Mouse (Mus musculus): Measurements from ENCODE around the gene Hoxd3. TPM values are rescaled to one million over a fixed set of nuclear protein-coding genes. Genes with fewer than 3 reads are reported as not detected.

Gene Hoxd3
- polyA plus RNA-seq, 1 experiment from 2014 or later: 1.9 TPM

MicroRNAs within 50 kb of the gene (microRNA counts, 519-probe panel; counts per million panel counts)
- 2,854 counts per million, percentile 68 among the panel's probes with 10 or more counts for microRNA mmu-miR-10b

Small RNAs within 50 kb of the gene (microRNA-seq; reads per million reads assigned to microRNA genes)
- gene Gm44463 (ENCODE audit: borderline number of aligned reads): not detected
- 6,690 reads per million, percentile 93 among the genes with 10 or more reads in this experiment for gene Mir10b (ENCODE audit: borderline number of aligned reads)

Other genes starting within 250 kb of the Hoxd3 start
- 25.2 and 26.1 TPM in 2 replicates for gene Lnpk, start 132.5 kb upstream of the Hoxd3 start, polyA plus RNA-seq (2015; fragmentation: Nextera tagmentation; extraction: Ambion mirVana)
- not detected in 2 replicates for gene Evx2, start 52.4 kb upstream of the Hoxd3 start, polyA plus RNA-seq (2015; fragmentation: Nextera tagmentation; extraction: Ambion mirVana)
- not detected in 2 replicates for gene Hoxd13, start 43.6 kb upstream of the Hoxd3 start, polyA plus RNA-seq (2015; fragmentation: Nextera tagmentation; extraction: Ambion mirVana)
- gene Hoxd12, start 36.9 kb upstream of the Hoxd3 start, polyA plus RNA-seq (2015; fragmentation: Nextera tagmentation; extraction: Ambion mirVana): not detected in 2 replicates
- not detected in 2 replicates for gene Hoxd11, start 32.4 kb upstream of the Hoxd3 start, polyA plus RNA-seq (2015; fragmentation: Nextera tagmentation; extraction: Ambion mirVana)
- gene Hoxd10, start 20.0 kb upstream of the Hoxd3 start, polyA plus RNA-seq (2015; fragmentation: Nextera tagmentation; extraction: Ambion mirVana): 0.57 and 0.76 TPM in 2 replicates
- 2.8 and 4.5 TPM in 2 replicates for gene Hoxd9, start 14.2 kb upstream of the Hoxd3 start, polyA plus RNA-seq (2015; fragmentation: Nextera tagmentation; extraction: Ambion mirVana)
- 6.4 and 8.0 TPM in 2 replicates for gene Hoxd8, start 7.3 kb upstream of the Hoxd3 start, polyA plus RNA-seq (2015; fragmentation: Nextera tagmentation; extraction: Ambion mirVana)
- gene Hoxd4, start within 50 bp of the Hoxd3 start, polyA plus RNA-seq (2015; fragmentation: Nextera tagmentation; extraction: Ambion mirVana): 0.35 and 0.62 TPM in 2 replicates
- 0.09 and 0.40 TPM in 2 replicates for gene Gm28230, start 14.8 kb downstream of the Hoxd3 start, polyA plus RNA-seq (2015; fragmentation: Nextera tagmentation; extraction: Ambion mirVana)
- 1.6 and 2.5 TPM in 2 replicates for gene Hoxd1, start 51.1 kb downstream of the Hoxd3 start, polyA plus RNA-seq (2015; fragmentation: Nextera tagmentation; extraction: Ambion mirVana)
- gene Mtx2, start 113.9 kb downstream of the Hoxd3 start, polyA plus RNA-seq (2015; fragmentation: Nextera tagmentation; extraction: Ambion mirVana): 99.9 and 102 TPM in 2 replicates

Measured in embryonic facial prominence, embryonic 15.5 days (tissue).